In the genomic region with DNA sequence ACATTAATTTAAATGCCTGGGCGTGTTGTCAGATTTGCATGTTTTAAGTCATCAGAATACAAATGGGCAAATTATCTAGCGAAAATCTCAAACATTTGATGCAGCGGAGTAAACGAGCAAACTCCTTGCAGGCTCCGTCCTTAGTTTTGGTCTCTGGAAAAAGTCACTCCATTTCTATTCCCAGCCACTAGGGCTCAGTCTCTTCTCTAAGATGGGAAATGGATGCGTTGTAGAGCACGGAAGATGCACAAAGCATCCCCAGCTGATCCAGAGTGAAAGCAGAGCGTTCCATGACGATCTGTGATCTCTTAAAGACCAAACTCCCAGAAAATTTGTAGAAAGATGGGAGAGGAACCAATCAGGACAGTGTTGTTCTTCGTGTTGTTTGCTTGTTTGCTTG, we compare ENCODE assay signal across 12 mouse cellular contexts.
A peak's percentile ranks its signal among the peaks of the same experiment; 100 is the strongest.
DNase-seq lines count a peak whose midpoint lies in the region; ATAC-seq and TF ChIP-seq lines count a peak whose summit lies in the region.
"Had no signal": no experiment of that assay in that cellular context is flagged by ENCODE, and none has a peak within 500 bp of the region (broad histone marks: within the 10 kb centered on the region; RNA-seq: fewer than 3 reads in every experiment).

No protein-coding gene starts in this region.

- no peaks in the 10 kb centered on the region for H3K36me3 ChIP-seq in intestine, postnatal 0 days (ENCODE audit: control insufficient read depth, insufficient read depth)
- H3K36me3 ChIP-seq in intestine, embryonic 16.5 days (ENCODE audit: control insufficient read depth, insufficient read depth, low read length): no peaks in the 10 kb centered on the region
- no peaks in the 10 kb centered on the region for H3K36me3 ChIP-seq in CH12.LX (replicated peaks in 1 of 2; ENCODE audit: control insufficient read depth in 1 of 2, insufficient read depth in 1 of 2, low read length in 1 of 2)
- H3K36me3 ChIP-seq: heart, embryonic 10.5 days had no signal

- ATAC-seq in intestine, postnatal 0 days: no peak
- no peak for ATAC-seq in intestine, embryonic 16.5 days

- H3K4me3 ChIP-seq in intestine, postnatal 0 days (ENCODE audit: low read depth, low read length): no peak overlapping the region
- no peak overlapping the region for H3K4me3 ChIP-seq in intestine, embryonic 16.5 days (ENCODE audit: low read length)
- no peak overlapping the region for H3K4me3 ChIP-seq in CH12.LX (replicated peaks in 1 of 3; ENCODE audit: low read depth in 2 of 3, low read length in 2 of 3, poor library complexity in 1 of 3)
- no peak overlapping the region for H3K4me3 ChIP-seq in layer of hippocampus, adult 2 months
- H3K4me3 ChIP-seq: erythroblast, embryonic 14.5 days; heart, embryonic 10.5 days had no signal

- no peaks in the 10 kb centered on the region for H3K27me3 ChIP-seq in intestine, postnatal 0 days (replicated peaks; ENCODE audit: control insufficient read depth, insufficient read depth, low read length)
- H3K27me3 ChIP-seq in intestine, embryonic 16.5 days (replicated peaks; ENCODE audit: control insufficient read depth, insufficient read depth, low read length): no peaks in the 10 kb centered on the region
- no peaks in the 10 kb centered on the region for H3K27me3 ChIP-seq in CH12.LX (replicated peaks)

- no peak overlapping the region for H3K9ac ChIP-seq in intestine, postnatal 0 days (ENCODE audit: low read depth, low read length)
- H3K9ac ChIP-seq in intestine, embryonic 16.5 days (ENCODE audit: low read depth, low read length): no peak overlapping the region
- H3K9ac ChIP-seq in CH12.LX (ENCODE audit: insufficient read depth, low read depth): no peak overlapping the region

- no peak for TF ChIP-seq EP300 in CH12.LX (IDR thresholded peaks at IDR 0.05; ENCODE audit: low read length)

- no peaks in the 10 kb centered on the region for H3K9me3 ChIP-seq in intestine, postnatal 0 days (ENCODE audit: control insufficient read depth)
- 0 out of 2 replicates have a peak, but pooled peaks cover 4% of the 10 kb centered on the region for H3K9me3 ChIP-seq in intestine, embryonic 16.5 days (ENCODE audit: control insufficient read depth, low read length)
- H3K9me3 ChIP-seq in CH12.LX (replicated peaks; ENCODE audit: low read length): peaks cover 11% of the 10 kb centered on the region

- H3K4me1 ChIP-seq in intestine, postnatal 0 days (replicated peaks; ENCODE audit: control insufficient read depth, insufficient read depth, low read length): no peaks in the 10 kb centered on the region
- no peaks in the 10 kb centered on the region for H3K4me1 ChIP-seq in intestine, embryonic 16.5 days (ENCODE audit: control insufficient read depth, insufficient read depth, low read length)
- peaks cover 2 to 31% of the 10 kb centered on the region in 2 experiments; a peak in 3 of 4 replicates for H3K4me1 ChIP-seq in CH12.LX (ENCODE audit: control insufficient read depth in 1 of 2, insufficient read depth in 2 of 2)
- H3K4me1 ChIP-seq: heart, embryonic 10.5 days had no signal

- no peaks in the 10 kb centered on the region for H3K79me2 ChIP-seq in CH12.LX (replicated peaks; ENCODE audit: control insufficient read depth, extremely low read depth, insufficient read depth, poor library complexity, severe bottlenecking)

- 59% methylated on average over 10 of the region's 10 CpGs for WGBS in intestine, postnatal 0 days
- 51% methylated on average over 10 of the region's 10 CpGs for WGBS in intestine, embryonic 16.5 days

- DNase-seq in 3T3-L1 (ENCODE audit: low read depth, low spot score) (peak; percentile 18), CH12.LX (ENCODE audit: extremely low read depth) (no peak)
- peak; percentile 16 to 39 for DNase-seq in layer of hippocampus, adult 2 months (ENCODE audit: low spot score in 2 of 2)
- no peak for DNase-seq in urinary bladder, postnatal 36 days (ENCODE audit: low spot score in 2 of 2)
- DNase-seq in B cell, adult 2 months: no peak
- DNase-seq: kidney, adult 18-20 months; thymus, postnatal 25 days had no signal

- peak; percentile 64 for TF ChIP-seq CTCF in intestine, postnatal 0 days (IDR thresholded peaks at IDR 0.05; ENCODE audit: low read depth)
- TF ChIP-seq CTCF in CH12.LX (conservative IDR thresholded peaks at IDR 0.05 in 1 of 2, IDR thresholded peaks at IDR 0.05 in 1 of 2; ENCODE audit: low read depth in 2 of 2, low read length in 2 of 2): no peak
- peak; percentile 79 for TF ChIP-seq CTCF in layer of hippocampus, adult 2 months (conservative IDR thresholded peaks at IDR 0.05)

- dilution Hi-C loops in CH12.LX (cut with MboI; ENCODE audit: extremely low pct_ligation_motif_present, extremely low pct_unique_long_range_greater_than_20kb, low sequenced_read_pairs): no loop called here

- in situ Hi-C loops in CH12.LX (cut with MboI; ENCODE audit: low pct_ligation_motif_present, low pct_unique_long_range_greater_than_20kb, low sequenced_read_pairs): no loop called here

- H3K27ac ChIP-seq in intestine, postnatal 0 days (ENCODE audit: low read depth, low read length): no peak overlapping the region
- H3K27ac ChIP-seq in intestine, embryonic 16.5 days (ENCODE audit: low read length): no peak overlapping the region
- no peak overlapping the region for H3K27ac ChIP-seq in CH12.LX (ENCODE audit: insufficient read depth, low read depth)
- H3K27ac ChIP-seq in layer of hippocampus, adult 2 months: no peak overlapping the region
- H3K27ac ChIP-seq: heart, embryonic 10.5 days had no signal

- TF ChIP-seq POLR2A in CH12.LX (IDR thresholded peaks at IDR 0.05; ENCODE audit: low read depth, low read length): no peak

- no peak for TF ChIP-seq RAD21 in CH12.LX (IDR thresholded peaks at IDR 0.05; ENCODE audit: low read depth, low read length)

- no peak overlapping the region for H3K4me2 ChIP-seq in intestine, postnatal 0 days (replicated peaks; ENCODE audit: low read depth)
- no peak overlapping the region for H3K4me2 ChIP-seq in intestine, embryonic 16.5 days (ENCODE audit: low read depth, low read length)
- peak overlapping the region; percentile 21; the same call in 1 of the 2 replicates for H3K4me2 ChIP-seq in CH12.LX (ENCODE audit: insufficient read depth, low read depth, poor library complexity, severe bottlenecking)
- H3K4me2 ChIP-seq: midbrain, embryonic 11.5 days had no signal

TF ChIP-seq in CH12.LX, 34 proteins besides CTCF, POLR2A, EP300 and RAD21:
- TF ChIP-seq ELF1 (IDR thresholded peaks at IDR 0.05; ENCODE audit: low read depth, low read length): no peak
- TF ChIP-seq MEF2A (IDR thresholded peaks at IDR 0.05; ENCODE audit: borderline replicate concordance, low read depth, low read length): no peak
- TF ChIP-seq TBP (conservative IDR thresholded peaks at IDR 0.05; ENCODE audit: low read depth, low read length): no peak
- no peak for TF ChIP-seq USF1 (IDR thresholded peaks at IDR 0.05; ENCODE audit: low read depth, low read length)
- TF ChIP-seq CHD1 (IDR thresholded peaks at IDR 0.05; ENCODE audit: low read depth, low read length): no peak
- TF ChIP-seq ETS1 (conservative IDR thresholded peaks at IDR 0.05; ENCODE audit: low read depth, low read length): no peak
- no peak for TF ChIP-seq E2F4 (IDR thresholded peaks at IDR 0.05; ENCODE audit: insufficient replicate concordance, low read depth, low read length)
- TF ChIP-seq GABPA (IDR thresholded peaks at IDR 0.05; ENCODE audit: insufficient replicate concordance, low read depth, low read length): no peak
- TF ChIP-seq RCOR1 (conservative IDR thresholded peaks at IDR 0.05; ENCODE audit: low read depth, low read length): no peak
- no peak for TF ChIP-seq HCFC1 (IDR thresholded peaks at IDR 0.05; ENCODE audit: low read depth, low read length)
- no peak for TF ChIP-seq KAT2A (IDR thresholded peaks at IDR 0.05; ENCODE audit: insufficient replicate concordance, low read length)
- no peak for TF ChIP-seq ZC3H11A (IDR thresholded peaks at IDR 0.05; ENCODE audit: low read depth, low read length)
- TF ChIP-seq POLR2AphosphoS2 (IDR thresholded peaks at IDR 0.05; ENCODE audit: low read depth, low read length): no peak
- no peak for TF ChIP-seq IRF4 (IDR thresholded peaks at IDR 0.05; ENCODE audit: low read depth, low read length)
- no peak for TF ChIP-seq JUND (conservative IDR thresholded peaks at IDR 0.05; ENCODE audit: low read depth, low read length)
- TF ChIP-seq CHD2 (IDR thresholded peaks at IDR 0.05; ENCODE audit: low read length): no peak
- no peak for TF ChIP-seq BHLHE40 (IDR thresholded peaks at IDR 0.05; ENCODE audit: low read depth, low read length)
- no peak for TF ChIP-seq UBTF (IDR thresholded peaks at IDR 0.05; ENCODE audit: low read depth, low read length)
TF ChIP-seq in CH12.LX: peak in this region for 0.

Comparison
In these comparisons a context has a peak if more than half of its experiments do, and no peak if none do; other contexts are left out.
1. CTCF ChIP-seq: peak in intestine, postnatal 0 days (single experiment) and layer of hippocampus, adult 2 months (single experiment); none in CH12.LX (0 of 2).
2. DNase-seq: peak in 3T3-L1 (single experiment) and layer of hippocampus, adult 2 months (2 of 2); none in CH12.LX (single experiment), urinary bladder, postnatal 36 days (0 of 2) and B cell, adult 2 months (0 of 2).